Mouse (Mus musculus) bone marrow macrophage, adult 2 months (primary cell): ENCODE results near the gene Eml6.

ENCODE experiments used
- CTCF ChIP-seq: IDR thresholded peaks from 2 replicates; pipeline ENCODE4 v1.5.1; 2012; ENCODE audit warnings: low read depth, mild to moderate bottlenecking, low read length, moderate library complexity
- POLR2A ChIP-seq: IDR thresholded peaks from 2 replicates; pipeline ENCODE4 v1.6.1; 2012; ENCODE audit warnings: mild to moderate bottlenecking, low read depth, low read length, borderline replicate concordance

DNA sequence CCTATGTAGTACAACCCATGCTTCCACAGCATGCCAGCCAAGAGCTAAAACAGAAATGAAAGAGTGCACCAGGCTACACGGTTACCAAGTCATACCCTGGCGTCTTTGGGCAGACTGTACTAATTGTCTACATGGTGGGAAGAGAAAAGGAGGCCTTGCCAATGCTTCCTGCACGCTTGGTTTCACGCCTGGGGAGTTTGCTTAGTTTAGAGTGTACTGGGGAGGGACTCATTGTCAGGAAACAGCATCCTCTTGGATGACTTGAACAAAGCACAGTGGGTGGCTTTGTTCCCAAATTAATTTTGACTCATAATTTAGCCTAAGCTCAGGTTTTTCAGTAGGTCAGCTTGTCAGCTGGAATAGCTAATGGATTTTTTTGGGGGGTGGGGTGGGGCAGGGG, 260.8 kb downstream of the Eml6 start:
- TF ChIP-seq CTCF = no peak
- TF ChIP-seq POLR2A = no peak
